Mouse (Mus musculus) ES-E14 (cell line): ENCODE results near the gene Dach1.

Experiments used
- CHD2 ChIP-seq: IDR thresholded peaks from 2 replicates; pipeline ENCODE4 v1.6.1; 2014; ENCODE audit warnings: mild to moderate bottlenecking, low read depth, low read length, inconsistent platforms
- HCFC1 ChIP-seq: IDR thresholded peaks from 2 replicates; pipeline ENCODE4 v1.6.1; 2012; ENCODE audit warnings: low read length, inconsistent platforms, borderline replicate concordance; ENCODE audit not compliant: insufficient read depth
- MAFK ChIP-seq: IDR thresholded peaks from 2 replicates; pipeline ENCODE4 v1.6.1; 2014; ENCODE audit warnings: mild to moderate bottlenecking, low read depth, low read length, inconsistent platforms; ENCODE audit not compliant: insufficient read depth
- ZC3H11A ChIP-seq: IDR thresholded peaks from 2 replicates; pipeline ENCODE4 v1.6.1; 2012; ENCODE audit warnings: low read depth, mild to moderate bottlenecking, inconsistent platforms, low read length, borderline replicate concordance

DNA sequence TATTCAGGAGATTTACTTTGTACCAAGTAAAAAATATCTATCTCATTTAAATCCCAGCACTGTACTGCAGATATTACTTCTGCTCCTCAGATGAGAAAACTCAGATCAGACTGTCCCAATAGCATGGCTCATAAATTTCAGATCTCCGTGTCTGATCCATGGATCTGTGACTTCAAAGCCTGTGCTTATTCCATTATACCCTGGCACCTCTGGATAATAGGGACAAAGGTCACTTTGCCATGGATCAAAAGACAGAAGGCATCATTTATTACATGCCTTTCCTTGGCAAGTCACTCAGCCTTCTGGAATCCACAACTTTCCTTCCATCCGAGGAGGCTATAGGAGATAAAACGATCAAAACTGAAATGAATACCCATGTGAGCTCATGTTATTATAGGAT, 132.4 kb downstream of the Dach1 start:
- TF ChIP-seq MAFK, result no peak
- TF ChIP-seq ZC3H11A, result no peak
- TF ChIP-seq HCFC1, result no peak
- TF ChIP-seq CHD2, result no peak
